Mouse (Mus musculus): ENCODE results near the gene Dkk1. TPM values are rescaled to one million over a fixed set of nuclear protein-coding genes. Genes with fewer than 3 reads are reported as not detected.

Gene Dkk1
- polyA plus RNA-seq, 2 experiments, result 13.0 to 14.7 TPM

- 66% methylated on average over 6 of the region's 6 CpGs for WGBS
- ATAC-seq (ENCODE audit: low FRiP score, low read depth) (no peak), DNase-seq (ENCODE audit: low spot score) (no peak)
- Histone ChIP-seq H3K4me3 (replicated peaks; ENCODE audit: low read length) (no peak overlapping the region), H3K4me1 (ENCODE audit: control insufficient read depth, insufficient read depth, low read length) (no peaks in the 10 kb centered on the region), H3K4me2 (replicated peaks; ENCODE audit: low read depth, low read length, severe bottlenecking) (no peak overlapping the region), H3K27me3 (ENCODE audit: control insufficient read depth, insufficient read depth, low read length) (no peaks in the 10 kb centered on the region), H3K9ac (ENCODE audit: low read depth, low read length, severe bottlenecking) (no peak overlapping the region), H3K36me3 (ENCODE audit: control insufficient read depth, insufficient read depth, low read length) (no peaks in the 10 kb centered on the region), H3K9me3 (ENCODE audit: control insufficient read depth, low read length) (no peaks in the 10 kb centered on the region), H3K27ac (replicated peaks; ENCODE audit: low read depth, low read length) (no peak overlapping the region)
- no peak for TF ChIP-seq POLR2A (IDR thresholded peaks at IDR 0.05; ENCODE audit: borderline replicate concordance, extremely low read depth, insufficient read depth, insufficient read length)
These were observed 32.7 kb downstream of the Dkk1 start for GRCm38 (mm10) chr19:30516771-30517170.

DNA sequence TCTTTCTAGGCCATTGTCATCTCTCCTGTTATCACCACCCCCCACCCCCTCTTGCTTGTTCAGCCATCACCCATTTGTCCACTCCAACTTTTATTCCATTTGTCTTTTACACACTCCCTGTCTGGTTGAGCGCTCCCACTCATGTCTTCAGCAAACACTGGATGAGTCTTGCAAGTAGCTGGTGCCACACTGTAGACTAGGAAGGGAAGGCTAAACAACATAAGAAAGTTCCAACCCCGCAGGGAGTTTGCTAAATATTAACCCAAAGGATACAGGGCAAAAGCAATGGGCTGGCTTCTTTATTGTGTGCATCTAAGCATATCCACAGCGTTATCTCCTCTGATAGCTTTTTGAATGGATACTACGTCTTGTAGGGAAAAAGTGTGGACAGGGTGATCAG lies 39.0 kb downstream of the Dkk1 start:
- Histone ChIP-seq H3K4me2 (replicated peaks; ENCODE audit: low read depth, low read length, severe bottlenecking) (no peak overlapping the region), H3K4me3 (replicated peaks; ENCODE audit: low read length) (no peak overlapping the region), H3K9me3 (ENCODE audit: control insufficient read depth, low read length) (no peaks in the 10 kb centered on the region), H3K27me3 (ENCODE audit: control insufficient read depth, insufficient read depth, low read length) (no peaks in the 10 kb centered on the region), H3K36me3 (ENCODE audit: control insufficient read depth, insufficient read depth, low read length) (no peaks in the 10 kb centered on the region), H3K27ac (replicated peaks; ENCODE audit: low read depth, low read length) (no peak overlapping the region), H3K4me1 (ENCODE audit: control insufficient read depth, insufficient read depth, low read length) (no peaks in the 10 kb centered on the region), H3K9ac (ENCODE audit: low read depth, low read length, severe bottlenecking) (no peak overlapping the region)
- WGBS, result 90% methylated on average over 4 of the region's 4 CpGs
- no peak for TF ChIP-seq POLR2A (IDR thresholded peaks at IDR 0.05; ENCODE audit: borderline replicate concordance, extremely low read depth, insufficient read depth, insufficient read length)
- no peak for DNase-seq (ENCODE audit: low spot score)
- ATAC-seq (ENCODE audit: low FRiP score, low read depth), result no peak

DNA sequence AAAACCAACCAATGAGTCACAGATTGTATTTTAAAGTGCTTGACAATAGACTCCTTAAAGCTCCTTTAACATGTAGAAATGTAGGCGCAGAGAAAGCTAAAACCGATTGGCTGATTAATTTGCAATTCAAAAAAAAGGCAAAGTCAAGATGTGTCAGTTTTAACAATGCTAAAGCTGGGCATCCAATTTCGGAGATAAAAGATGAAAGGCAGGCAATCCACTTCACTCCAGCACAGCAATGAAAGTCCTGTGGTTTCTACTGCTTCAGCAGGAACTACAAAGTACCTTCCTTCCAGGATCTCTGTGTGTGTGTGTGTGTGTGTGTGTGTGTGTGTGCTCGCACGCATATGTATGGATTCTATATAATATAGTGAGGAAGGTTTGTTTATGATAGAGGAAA lies 44.0 kb downstream of the Dkk1 start:
- no peak overlapping the region for H3K27ac ChIP-seq (replicated peaks; ENCODE audit: low read depth, low read length)
- ATAC-seq (ENCODE audit: low FRiP score, low read depth) (no peak), DNase-seq (ENCODE audit: low spot score) (no peak)
- H3K4me2 ChIP-seq (replicated peaks; ENCODE audit: low read depth, low read length, severe bottlenecking), result no peak overlapping the region
- 43% methylated on average over 5 of the region's 5 CpGs for WGBS
- no peaks in the 10 kb centered on the region for H3K4me1 ChIP-seq (ENCODE audit: control insufficient read depth, insufficient read depth, low read length)
- H3K9me3 ChIP-seq (ENCODE audit: control insufficient read depth, low read length), result no peaks in the 10 kb centered on the region
- H3K9ac ChIP-seq (ENCODE audit: low read depth, low read length, severe bottlenecking), result no peak overlapping the region
- no peaks in the 10 kb centered on the region for H3K36me3 ChIP-seq (ENCODE audit: control insufficient read depth, insufficient read depth, low read length)
- H3K27me3 ChIP-seq (ENCODE audit: control insufficient read depth, insufficient read depth, low read length), result no peaks in the 10 kb centered on the region
- H3K4me3 ChIP-seq (replicated peaks; ENCODE audit: low read length), result no peak overlapping the region
- no peak for TF ChIP-seq POLR2A (IDR thresholded peaks at IDR 0.05; ENCODE audit: borderline replicate concordance, extremely low read depth, insufficient read depth, insufficient read length)

Data from limb, embryonic 14.5 days (tissue).